Mouse (Mus musculus) heart, postnatal 0 days (tissue): ENCODE results near the gene Dtymk. TPM values are rescaled to one million over a fixed set of nuclear protein-coding genes. Genes with fewer than 3 reads are reported as not detected.
A peak's percentile ranks its signal among the peaks of the same experiment; 100 is the strongest.

Experiments used
- ATAC-seq: fragments of 200-750 bp; cut with Nextera tagmentation; 2 replicates; pipeline ENCODE4 v1.8.0; 2017; ENCODE audit warnings: low read depth, moderate number of reproducible peaks, moderate library complexity; ENCODE audit not compliant: insufficient read depth
- DNase-seq: peaks from one replicate; pipeline ENCODE4 v3.0.0-alpha.2; 2016; ENCODE audit warnings: low spot score
- H3K27ac ChIP-seq: fragments of 300-500 bp; sonication (generic); 2 replicates; pipeline ENCODE4 v1.5.1; 2014; ENCODE audit warnings: low read depth, mild to moderate bottlenecking
- H3K27me3 ChIP-seq: fragments of 300-500 bp; sonication (generic); 2 replicates; pipeline ENCODE4 v1.6.1; 2014; ENCODE audit warnings: low read length, mixed read lengths; ENCODE audit not compliant: control insufficient read depth, insufficient read depth
- H3K36me3 ChIP-seq: fragments of 300-500 bp; sonication (generic); replicated peaks from 2 replicates; pipeline ENCODE4 v1.6.1; 2014; ENCODE audit warnings: low read length, mixed read lengths; ENCODE audit not compliant: control insufficient read depth, insufficient read depth
- H3K4me1 ChIP-seq: fragments of 300-500 bp; sonication (generic); 2 replicates; pipeline ENCODE4 v1.6.1; 2014; ENCODE audit warnings: antibody characterized with exemption; ENCODE audit not compliant: control insufficient read depth, insufficient read depth
- H3K4me2 ChIP-seq: fragments of 300-500 bp; sonication (generic); 2 replicates; pipeline ENCODE4 v1.6.1; 2014; ENCODE audit warnings: low read depth, mild to moderate bottlenecking, low read length, moderate library complexity
- H3K4me3 ChIP-seq: fragments of 300-500 bp; sonication (generic); 2 replicates; pipeline ENCODE4 v1.5.1; 2014; ENCODE audit warnings: low read depth, low read length
- H3K9ac ChIP-seq: fragments of 300-500 bp; sonication (generic); replicated peaks from 2 replicates; pipeline ENCODE4 v1.6.1; 2014; ENCODE audit warnings: low read depth, low read length, mixed read lengths
- H3K9me3 ChIP-seq: fragments of 300-500 bp; sonication (generic); replicated peaks from 2 replicates; pipeline ENCODE4 v1.6.1; 2016; ENCODE audit warnings: low read length; ENCODE audit not compliant: control insufficient read depth
- CTCF ChIP-seq: IDR thresholded peaks from 2 replicates; pipeline ENCODE4 v1.5.1; 2016; ENCODE audit warnings: antibody characterized with exemption, control low read depth, low read depth
- EP300 ChIP-seq: IDR thresholded peaks from 2 replicates; pipeline ENCODE4 v1.6.1; 2016; ENCODE audit warnings: antibody characterized with exemption, low read depth
- WGBS: fragments of 180-500 bp; shearing (Covaris S2); extraction: QIAGEN DNeasy Blood & Tissue Kit; methylation state at CpG from one replicate; pipeline ENCODE4 v1.1.7; 2014; 5-methylcytosine and 5-hydroxymethylcytosine counted together
- polyA plus RNA-seq: library from polyadenylated mRNA; unstranded; fragments of >200 nt; fragmentation: Nextera tagmentation; extraction: Ambion mirVana; gene quantifications from 2 replicates; pipeline ENCODE4 v1.2.1, GENCODE M21; 2015
- total RNA-seq: library from RNA; depleted of rRNA; stranded (reverse); fragments of >200 nt; gene quantifications from 2 replicates; pipeline ENCODE4 v1.2.3, GENCODE M21; 2014; ENCODE audit warnings: low replicate concordance

Dtymk gene
- total and polyA plus RNA-seq, 2 experiments from 2014 or later, result 58.7 to 86.7 TPM

DNA sequence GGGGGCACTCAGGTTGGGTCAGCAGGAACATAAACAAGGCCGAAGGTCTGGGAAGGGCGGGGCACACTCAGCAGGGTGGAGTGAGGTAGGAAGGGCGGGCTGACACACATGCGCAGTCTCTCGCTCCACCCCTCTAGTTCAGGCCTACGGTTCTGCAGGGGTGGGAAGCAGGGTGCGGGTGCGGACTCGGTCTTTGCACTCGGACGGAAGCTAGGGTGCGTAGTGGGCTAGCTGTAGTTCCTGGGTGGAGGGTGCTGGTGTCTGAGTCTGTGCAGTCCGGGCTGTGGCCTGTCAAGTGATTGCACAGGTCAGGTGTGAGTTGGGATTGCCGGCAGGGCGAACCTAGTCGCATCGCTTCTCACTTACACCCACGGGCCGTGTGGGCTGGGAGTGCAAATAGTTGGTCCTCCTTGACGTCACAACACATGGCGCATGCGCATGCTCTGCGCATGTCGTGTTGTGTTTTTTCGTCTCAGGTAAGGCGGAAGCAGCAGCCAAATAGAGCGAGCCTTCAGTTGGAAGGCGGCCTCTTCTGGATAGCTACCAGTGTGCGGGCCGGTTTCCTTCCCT lies 23.5 kb upstream of the Dtymk start:
- Histone ChIP-seq H3K9me3 (no peaks in the 10 kb centered on the region), H3K27me3 (no peaks in the 10 kb centered on the region), H3K27ac (peak overlapping the region; percentile 95), H3K4me2 (peak overlapping the region; percentile 79), H3K4me1 (0 out of 2 replicates have a peak, but pooled peaks cover 8% of the 10 kb centered on the region), H3K9ac (peak overlapping the region; percentile 52), H3K36me3 (peaks cover 12% of the 10 kb centered on the region; the same call in 1 of the 2 replicates), H3K4me3 (peak overlapping the region; percentile 56)
- peak; percentile 97 for ATAC-seq
- peak; percentile 33 for TF ChIP-seq CTCF
- no peak; the same call in 1 of the 2 replicates for TF ChIP-seq EP300
- WGBS, result under 1% methylated on average over 30 of the region's 30 CpGs
- peak; percentile 93 for DNase-seq

DNA sequence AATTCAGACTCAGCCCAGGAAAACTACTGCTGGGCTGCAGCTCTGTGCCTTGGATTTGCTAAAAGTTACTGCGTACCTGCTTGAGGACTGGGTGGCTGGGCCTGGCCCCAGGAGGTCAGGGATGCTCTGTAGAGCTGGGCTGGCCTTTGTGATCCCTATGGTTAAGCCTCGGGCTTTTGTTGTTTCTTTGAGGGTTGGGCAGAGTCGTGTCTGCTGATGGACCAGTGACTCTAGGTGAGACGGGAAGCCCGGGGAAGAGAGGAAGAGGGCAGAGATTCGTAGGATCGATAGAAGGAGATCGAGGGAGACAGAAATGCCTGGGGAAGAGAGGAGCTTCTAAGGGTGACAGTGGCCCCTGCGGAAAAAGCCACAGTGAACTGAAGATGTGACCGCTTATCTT lies 22.9 kb upstream of the Dtymk start, which contains the start of gene D2hgdh:
D2hgdh (plus strand) TSS at position 301 of the 400 bp plus-strand sequence.
- DNase-seq (no peak), ATAC-seq (no peak)
- TF ChIP-seq EP300 (no peak), CTCF (no peak)
- WGBS, result 9% methylated on average over 10 of the region's 10 CpGs
- H3K9ac ChIP-seq, result peak within 1 kb of the TSS; percentile 52
- peaks cover 18% of the 10 kb centered on the region for H3K36me3 ChIP-seq
- peak within 1 kb of the TSS; percentile 79 for H3K4me2 ChIP-seq
- no peaks in the 10 kb centered on the region for H3K27me3 ChIP-seq
- H3K27ac ChIP-seq, result peak within 1 kb of the TSS; percentile 95
- H3K9me3 ChIP-seq, result no peaks in the 10 kb centered on the region
- H3K4me1 ChIP-seq, result 0 out of 2 replicates have a peak, but pooled peaks cover 8% of the 10 kb centered on the region
- peak within 1 kb of the TSS; percentile 56 for H3K4me3 ChIP-seq

GRCm38 (mm10) chr1:93823796-93824495 lies 22.2 kb upstream of the Dtymk start:
- TF ChIP-seq CTCF (no peak), EP300 (no peak)
- no peak for ATAC-seq
- no peak overlapping the region for H3K4me3 ChIP-seq
- no peaks in the 10 kb centered on the region for H3K27me3 ChIP-seq
- no peak overlapping the region for H3K9ac ChIP-seq
- 0 out of 2 replicates have a peak overlapping the region, but pooled peaks have one; percentile 95 for H3K27ac ChIP-seq
- peaks cover 24% of the 10 kb centered on the region for H3K36me3 ChIP-seq
- 61% methylated on average over 3 of the region's 3 CpGs for WGBS
- H3K4me2 ChIP-seq, result no peak overlapping the region
- DNase-seq, result no peak
- 0 out of 2 replicates have a peak, but pooled peaks cover 8% of the 10 kb centered on the region for H3K4me1 ChIP-seq
- H3K9me3 ChIP-seq, result no peaks in the 10 kb centered on the region

DNA sequence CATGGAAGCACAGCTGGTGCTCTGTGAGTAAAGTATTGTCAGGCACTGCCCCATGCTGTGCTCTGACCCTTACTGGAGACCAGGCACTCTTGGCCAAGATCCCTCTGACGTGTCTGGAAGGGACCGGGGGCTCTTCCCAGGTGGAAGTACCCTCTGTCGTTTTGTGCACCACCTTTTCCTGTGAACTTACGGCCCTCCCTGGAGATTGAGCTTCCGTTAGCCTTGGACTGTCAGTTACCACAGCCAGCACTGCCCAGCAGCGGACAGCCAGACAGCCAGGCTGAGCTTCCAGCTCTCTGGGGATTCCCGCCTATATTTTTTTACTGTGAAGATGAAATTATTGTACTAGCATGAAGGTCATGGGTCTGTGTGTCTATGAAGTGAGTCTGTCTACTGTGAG lies 17.0 kb upstream of the Dtymk start:
- 86% methylated on average over 7 of the region's 7 CpGs for WGBS
- TF ChIP-seq EP300 (no peak), CTCF (no peak)
- DNase-seq, result no peak

DNA sequence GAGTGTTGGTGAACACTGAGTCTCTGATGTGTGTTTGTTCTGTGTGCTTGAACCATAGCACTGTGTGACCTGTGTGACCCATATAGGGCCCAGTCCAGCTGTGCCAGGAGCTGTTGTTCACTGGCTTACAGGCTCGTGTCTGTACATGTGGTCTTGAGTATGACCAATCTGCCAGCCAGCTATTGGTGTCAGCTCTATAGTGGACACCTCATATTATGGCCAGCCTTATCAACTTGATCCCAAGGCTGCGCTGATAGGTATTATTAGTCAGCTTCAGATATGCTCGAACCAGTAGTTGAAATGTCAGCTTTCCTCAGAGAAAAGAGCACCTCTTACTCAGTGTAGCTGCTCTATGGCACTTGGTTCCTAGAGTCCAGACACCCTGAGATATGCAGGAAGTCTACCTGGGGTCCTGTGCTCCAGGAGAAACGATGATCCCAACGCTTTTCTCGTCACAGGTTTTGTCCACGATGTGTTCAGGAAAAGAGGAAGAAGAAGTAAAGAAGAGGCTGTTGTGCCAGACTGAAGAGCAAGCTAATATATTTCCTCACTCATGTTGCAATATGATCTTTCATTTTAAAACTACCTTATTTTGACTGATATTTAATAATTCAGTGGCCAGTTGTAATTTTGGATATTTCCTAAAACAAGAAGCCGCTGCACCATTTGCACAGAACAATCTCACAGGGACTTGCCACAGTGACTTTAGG lies 16.2 kb upstream of the Dtymk start:
- DNase-seq, result no peak
- Histone ChIP-seq H3K9me3 (no peaks in the 10 kb centered on the region), H3K27me3 (no peaks in the 10 kb centered on the region), H3K4me2 (no peak overlapping the region), H3K4me1 (no peaks in the 10 kb centered on the region), H3K9ac (no peak overlapping the region), H3K36me3 (peaks cover 84% of the 10 kb centered on the region), H3K27ac (no peak overlapping the region), H3K4me3 (no peak overlapping the region)
- TF ChIP-seq EP300 (no peak), CTCF (no peak)
- WGBS, result 88% methylated on average over 8 of the region's 8 CpGs
- no peak for ATAC-seq

More for the DNA sequence above, 17.0 kb upstream of the Dtymk start:
- H3K36me3 ChIP-seq, result peaks cover 76% of the 10 kb centered on the region
- H3K4me2 ChIP-seq, result no peak overlapping the region
- no peaks in the 10 kb centered on the region for H3K4me1 ChIP-seq
- H3K9me3 ChIP-seq, result no peaks in the 10 kb centered on the region
- no peak overlapping the region for H3K9ac ChIP-seq
- no peak overlapping the region for H3K4me3 ChIP-seq
- H3K27me3 ChIP-seq, result no peaks in the 10 kb centered on the region
- no peak for ATAC-seq
- H3K27ac ChIP-seq, result no peak overlapping the region
